Mouse (Mus musculus) heart, postnatal 10 days (tissue): ENCODE measurements around the gene Ppp1r12b. TPM values are rescaled to one million over a fixed set of nuclear protein-coding genes. Genes with fewer than 3 reads are reported as not detected.
"Not testable (repeated sequence)": the region's sequence is repeated elsewhere in the genome, so short reads cannot be mapped to it uniquely, and the experiment has no call there.

ENCODE experiments used
- DNase-seq, 2 experiments: peaks; one replicate each; pipeline ENCODE4 v3.0.0; 2021
- intact Hi-C: fragments of 180-260 bp; cut with DNase I; formaldehyde crosslinking; loops from one replicate; pipeline ENCODE4 v1.15.1; 2025
- total RNA-seq, 2 experiments: library from RNA; stranded (reverse); gene quantifications; 2 replicates each; pipeline ENCODE4 v1.2.3; 2021

The Ppp1r12b gene
- total RNA-seq, 2 experiments from 2014 or later: 130 to 131 TPM

DNA sequence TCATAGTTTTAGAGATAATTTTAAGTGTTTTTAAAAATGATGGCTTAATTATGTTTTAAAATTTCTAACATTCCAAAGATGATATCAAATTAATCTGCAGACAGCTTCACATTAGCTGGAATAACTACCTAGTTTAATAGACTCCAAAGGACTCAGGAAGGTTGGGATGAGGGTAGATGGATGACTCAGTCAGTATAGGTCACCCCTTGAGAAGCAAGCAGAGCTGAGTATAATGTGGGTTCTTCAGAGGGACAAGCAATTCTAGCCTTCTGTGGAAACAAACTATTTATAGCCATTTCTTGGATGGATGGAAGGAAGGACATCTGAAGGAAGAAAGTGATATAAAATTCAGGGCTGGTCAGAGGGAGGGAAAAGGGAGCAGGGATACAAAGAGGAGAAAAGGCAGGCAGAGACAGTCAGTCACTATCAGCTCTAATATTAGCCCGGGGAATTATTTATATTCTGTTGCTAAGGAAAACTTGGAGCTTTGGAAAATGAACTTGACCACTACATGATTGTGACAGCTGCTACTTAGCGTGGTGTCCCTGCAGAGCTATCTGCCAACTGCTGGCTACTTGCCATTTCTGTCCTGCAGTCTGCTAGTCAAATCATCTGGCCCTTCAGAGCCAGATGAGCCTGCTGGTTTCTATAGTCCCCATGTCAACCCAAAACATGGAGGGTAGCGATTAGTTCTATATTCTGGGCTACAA is 97.2 kb downstream of the Ppp1r12b start:
- intact Hi-C loops: loop anchor here (10.0 kb wide), 1 partner anchor 404 kb away; the partner anchor contains the start of gene Klhl12
- peak; percentile 90 for DNase-seq

DNA sequence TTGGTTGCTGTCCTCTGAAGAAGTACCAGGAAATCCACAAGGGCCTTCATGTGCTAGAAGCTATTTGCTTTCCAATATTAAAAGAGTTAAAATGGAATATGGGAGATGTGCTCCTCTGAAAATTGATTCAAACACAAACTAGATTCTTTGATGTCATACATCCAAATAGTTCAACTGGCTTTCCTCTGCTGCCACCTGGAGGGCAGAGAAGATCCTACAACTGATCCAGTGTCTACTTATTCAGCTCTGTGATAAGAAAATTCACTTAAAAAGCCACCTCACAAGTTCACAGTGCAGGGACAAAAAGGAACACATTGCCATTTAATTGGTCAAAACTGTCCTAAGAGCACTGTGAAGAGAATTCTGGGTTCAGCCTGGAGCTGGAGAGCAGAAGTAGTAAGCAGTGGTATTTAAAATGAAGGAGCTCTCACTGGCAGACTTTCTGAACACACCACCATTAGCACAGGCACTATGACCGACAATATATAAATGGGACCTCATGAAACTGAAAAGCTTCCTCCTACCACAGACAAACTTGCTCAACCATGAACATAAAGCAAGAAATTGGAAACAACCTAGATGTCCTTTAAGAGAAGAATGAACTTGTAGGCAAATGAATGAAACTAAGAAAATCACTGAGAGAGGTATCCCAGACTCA is 101.3 kb downstream of the Ppp1r12b start:
- DNase-seq: peak; percentile 81 to 86
- intact Hi-C loops: loop anchor here (1.0 to 10.0 kb wide), 4 partner anchors 109 to 400 kb away; partner anchors contain the start of gene Klhl12

DNA sequence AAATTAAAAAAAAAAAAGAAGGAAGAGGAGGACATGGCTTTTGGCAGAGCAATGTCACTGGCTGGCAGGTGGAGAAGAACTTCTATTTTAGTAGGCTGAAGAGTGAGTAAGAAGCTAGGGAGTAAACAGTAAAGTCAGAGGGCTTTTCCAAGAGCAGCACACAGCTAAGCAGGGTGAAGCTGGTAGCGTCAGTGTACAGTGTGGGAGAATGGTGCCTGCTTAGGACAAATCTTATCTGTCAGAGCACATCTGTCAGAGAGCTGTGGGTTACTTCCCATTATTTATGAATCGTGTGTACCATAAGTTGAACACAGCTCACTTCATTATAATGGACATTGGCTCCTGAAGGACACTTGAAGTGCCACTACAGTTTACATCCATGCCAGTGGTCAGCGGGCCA is 102.9 kb downstream of the Ppp1r12b start:
- intact Hi-C loops: loop anchor here (10.0 kb wide), 1 partner anchor 398 kb away; the partner anchor contains the start of gene Klhl12
- DNase-seq: no peak

DNA sequence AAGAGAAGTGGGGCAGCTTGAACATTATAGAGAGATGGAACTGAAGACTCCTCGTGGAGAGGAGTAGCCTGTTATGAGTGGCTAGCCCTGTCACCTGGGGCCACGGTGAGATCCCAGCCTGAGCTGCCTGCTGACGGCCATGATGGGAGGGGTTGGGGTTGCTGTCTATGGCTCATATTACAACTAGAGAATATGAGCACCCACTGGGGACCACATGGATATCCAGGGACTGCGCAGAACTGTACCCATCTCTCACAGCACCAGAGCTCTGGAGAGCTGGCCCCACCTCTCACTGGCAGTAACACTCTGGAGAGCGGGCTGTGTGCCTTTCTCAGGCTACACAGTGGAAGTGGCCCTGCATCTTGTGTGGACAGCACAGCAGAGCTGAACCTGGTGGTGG is 104.5 kb downstream of the Ppp1r12b start:
- DNase-seq: no peak
- intact Hi-C loops: loop anchor here (10.0 kb wide), 1 partner anchor 396 kb away; the partner anchor contains the start of gene Klhl12

DNA sequence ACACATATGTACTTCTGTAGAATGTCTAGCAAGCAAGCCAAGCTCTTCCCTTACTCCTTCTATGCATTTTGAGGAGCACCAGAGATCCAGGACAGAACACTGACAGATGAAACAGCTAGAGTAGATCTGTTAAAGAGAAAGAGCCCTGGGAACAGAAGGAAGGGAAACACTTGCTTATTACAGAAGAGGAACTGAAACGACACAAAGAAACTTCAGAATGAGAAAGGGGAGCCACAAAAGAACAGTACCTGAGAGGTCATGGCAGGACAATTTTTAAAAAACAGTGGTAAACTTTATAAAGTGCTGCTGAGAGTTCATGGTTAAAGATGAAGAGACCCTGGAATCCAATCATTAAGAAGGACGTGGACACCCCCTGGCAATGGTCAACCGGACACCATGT is 105.4 kb downstream of the Ppp1r12b start:
- no peak for DNase-seq
- intact Hi-C loops: loop anchor here (10.0 kb wide), 1 partner anchor 396 kb away; the partner anchor contains the start of gene Klhl12

DNA sequence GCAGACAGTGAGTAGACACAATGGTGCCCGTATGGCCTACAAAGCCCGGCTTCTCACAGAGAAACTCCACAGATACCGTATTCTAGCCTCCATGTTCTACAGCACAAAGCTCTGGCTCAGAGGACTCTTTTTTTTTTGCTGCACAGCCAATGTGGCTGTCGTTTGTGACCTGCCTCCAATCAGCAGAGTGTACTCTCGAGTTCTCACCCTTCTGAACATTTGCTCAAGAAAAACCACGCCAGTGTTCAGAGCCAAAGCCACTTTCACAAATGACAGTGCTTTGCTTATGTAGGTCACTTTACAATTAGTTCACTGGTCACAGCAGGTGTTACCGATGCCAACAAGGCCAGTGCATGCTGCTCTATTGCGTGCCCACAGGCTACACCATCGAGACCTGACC is 107.9 kb downstream of the Ppp1r12b start:
- intact Hi-C loops: no loop called here
- DNase-seq: no peak

DNA sequence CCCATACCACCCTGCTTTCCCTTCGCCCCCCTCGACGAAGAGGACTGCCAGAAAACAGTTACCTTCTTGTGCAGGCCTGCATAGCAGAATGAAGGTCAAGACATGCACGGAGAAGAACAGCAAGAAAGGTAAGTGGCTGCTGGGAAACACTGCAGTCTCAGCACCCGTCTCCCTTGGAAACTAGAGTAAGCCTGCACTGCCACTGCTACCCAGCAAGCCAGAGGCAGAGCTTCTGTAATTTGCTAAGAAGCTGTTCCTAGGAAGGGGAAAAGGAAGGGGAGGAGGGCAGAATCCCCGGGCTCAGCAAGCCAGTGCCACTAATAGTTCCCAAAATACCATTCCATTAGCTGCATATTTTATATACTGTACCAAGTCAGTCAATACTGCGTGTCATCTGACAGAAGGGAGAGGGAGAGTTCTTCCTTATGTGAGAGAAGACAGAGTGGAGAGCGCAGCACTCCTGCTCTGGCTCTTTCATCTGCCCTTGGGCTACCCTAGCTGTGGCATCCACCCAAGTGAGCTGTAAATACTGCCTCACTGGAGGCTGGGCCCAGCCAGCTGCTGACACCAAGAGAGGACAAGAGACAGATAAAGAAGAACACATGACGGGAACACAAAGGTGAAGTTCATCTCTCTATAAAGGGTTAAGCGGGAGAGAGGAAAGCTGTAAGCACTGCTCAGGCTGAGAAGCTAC is 109.3 kb downstream of the Ppp1r12b start:
- intact Hi-C loops: no loop called here
- DNase-seq: peak; percentile 71 to 82

DNA sequence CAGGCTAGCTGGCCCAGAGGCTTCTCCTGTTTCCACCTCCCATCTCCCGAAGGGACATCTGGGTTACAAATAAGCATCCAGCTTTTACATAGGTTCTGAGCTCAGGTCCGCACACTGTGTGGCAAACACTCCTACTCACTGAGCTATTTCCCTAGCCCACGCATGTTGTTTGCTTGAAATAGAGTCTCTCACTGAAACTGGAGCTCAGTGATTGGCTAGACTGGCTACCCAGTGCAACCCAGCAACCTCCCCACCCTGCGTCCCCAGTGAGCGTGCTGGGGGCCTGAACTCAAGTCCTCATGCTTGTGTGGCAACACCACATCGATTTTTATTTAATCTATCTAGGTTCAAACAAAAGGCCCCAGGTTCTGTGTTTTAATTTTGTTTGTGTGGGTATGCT is 112.4 kb downstream of the Ppp1r12b start:
- intact Hi-C loops: no loop called here
- DNase-seq: no peak

DNA sequence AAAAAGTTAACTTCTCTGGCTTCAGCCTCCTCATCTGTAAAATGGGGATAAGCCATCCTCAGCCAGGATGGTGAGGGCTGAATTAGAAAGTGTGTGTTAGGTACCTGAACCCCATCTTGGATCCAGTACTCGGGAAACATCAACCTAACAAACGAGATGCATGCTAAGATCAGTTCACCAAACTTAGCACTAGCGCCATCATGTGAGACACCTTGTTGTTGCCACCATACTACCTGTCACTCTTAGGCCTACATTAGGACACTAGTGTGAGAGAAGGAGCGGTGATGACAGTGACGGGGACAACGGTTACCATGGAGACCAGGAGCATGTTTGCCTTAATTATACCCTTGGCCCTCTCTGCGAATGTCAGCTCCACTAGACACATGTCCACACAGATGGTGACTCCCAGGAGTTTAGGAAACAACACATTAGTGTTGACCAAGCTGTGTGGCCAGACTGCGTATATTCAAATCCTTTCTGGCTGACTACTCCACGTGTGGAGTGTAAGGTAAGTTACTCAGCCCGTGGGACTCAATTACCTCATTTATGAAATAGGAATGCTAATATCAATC is 118.7 kb downstream of the Ppp1r12b start:
- intact Hi-C loops: no loop called here
- no peak for DNase-seq

DNA sequence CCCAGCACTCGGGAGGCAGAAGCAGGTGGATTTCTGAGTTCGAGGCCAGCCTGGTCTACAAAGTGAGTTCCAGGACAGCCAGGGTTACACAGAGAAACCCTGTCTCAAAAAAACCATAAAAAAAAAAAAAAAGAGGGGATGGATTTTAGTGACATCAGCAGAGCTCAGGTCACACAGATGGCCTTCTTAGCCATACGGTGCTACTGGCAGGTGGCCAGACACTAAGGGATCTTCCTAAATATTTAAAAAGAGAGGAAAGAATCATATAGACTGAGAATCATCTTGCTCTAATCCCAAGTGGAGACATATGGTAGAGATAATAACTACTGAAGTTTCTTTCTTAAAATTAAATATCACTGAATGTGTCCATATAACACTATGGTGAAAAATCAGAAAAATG is 124.9 kb downstream of the Ppp1r12b start:
- DNase-seq: not testable (repeated sequence)
- intact Hi-C loops: loop anchor here (1.0 kb wide), 1 partner anchor 86 kb away; no protein-coding TSS in a partner anchor

DNA sequence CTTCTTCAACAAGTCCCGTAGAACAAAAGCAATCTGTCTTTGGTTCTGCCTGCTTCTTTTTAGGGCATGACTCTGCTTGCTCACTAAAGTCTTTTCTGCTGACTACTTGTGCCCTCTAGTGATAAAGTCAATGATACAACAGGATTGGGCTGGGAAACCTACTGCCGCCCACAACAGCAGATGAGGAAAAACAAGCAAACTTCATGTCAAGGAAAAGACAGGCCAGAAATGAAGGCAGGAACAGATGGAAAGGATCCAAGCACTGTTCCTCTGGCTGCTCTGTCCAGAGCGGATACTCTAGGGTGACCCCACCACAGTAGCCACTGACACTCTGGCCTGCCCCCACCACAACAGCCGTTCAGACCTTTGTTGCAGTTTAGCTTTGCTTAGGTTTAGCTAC is 126.1 kb downstream of the Ppp1r12b start:
- intact Hi-C loops: loop anchor here (1.0 to 5.0 kb wide), 3 partner anchors 84 to 191 kb away; no protein-coding TSS in a partner anchor

DNA sequence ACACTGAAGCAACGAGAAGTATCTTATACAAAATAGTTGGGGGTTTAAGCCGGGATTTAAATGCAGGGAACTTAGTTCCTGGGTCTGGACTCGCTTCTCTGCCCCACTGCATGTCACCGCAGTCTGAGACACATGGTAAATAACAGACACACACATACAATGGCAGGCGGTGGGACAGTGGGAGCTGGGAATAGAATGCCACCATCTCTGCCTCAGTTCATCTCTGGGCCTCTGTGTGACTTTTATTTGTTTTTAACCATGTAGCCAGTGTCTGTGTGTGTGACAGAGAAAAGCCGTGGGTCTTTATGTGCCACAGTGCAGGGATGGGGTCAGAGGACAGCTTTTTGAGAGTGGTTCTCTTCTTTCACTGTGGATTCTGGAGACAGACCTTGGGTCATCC is 130.8 kb downstream of the Ppp1r12b start:
- no peak for DNase-seq
- intact Hi-C loops: loop anchor here (5.0 kb wide), 1 partner anchor 98 kb away; no protein-coding TSS in a partner anchor

More for the DNA sequence above, 126.1 kb downstream of the Ppp1r12b start:
- peak; percentile 42 to 52 for DNase-seq

DNA sequence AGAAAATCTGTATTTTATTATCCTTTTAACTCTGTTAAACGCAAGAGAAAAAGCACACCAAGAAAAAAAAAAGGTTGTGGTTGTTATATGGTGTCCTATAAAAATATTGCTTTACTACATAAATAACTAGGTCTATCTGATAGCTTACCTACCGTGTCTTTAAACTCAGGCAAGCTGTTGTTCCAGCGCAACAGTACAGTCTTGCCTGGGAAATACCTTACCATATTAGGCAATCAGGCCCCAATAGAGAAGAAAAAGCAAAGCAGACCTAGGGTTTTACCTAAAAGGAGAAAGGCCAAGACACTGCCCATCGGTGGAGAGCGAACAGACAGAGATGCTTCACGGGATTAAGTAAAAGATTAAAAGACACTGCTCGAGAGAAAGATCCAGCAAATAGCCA is 131.9 kb downstream of the Ppp1r12b start:
- intact Hi-C loops: no loop called here

DNA sequence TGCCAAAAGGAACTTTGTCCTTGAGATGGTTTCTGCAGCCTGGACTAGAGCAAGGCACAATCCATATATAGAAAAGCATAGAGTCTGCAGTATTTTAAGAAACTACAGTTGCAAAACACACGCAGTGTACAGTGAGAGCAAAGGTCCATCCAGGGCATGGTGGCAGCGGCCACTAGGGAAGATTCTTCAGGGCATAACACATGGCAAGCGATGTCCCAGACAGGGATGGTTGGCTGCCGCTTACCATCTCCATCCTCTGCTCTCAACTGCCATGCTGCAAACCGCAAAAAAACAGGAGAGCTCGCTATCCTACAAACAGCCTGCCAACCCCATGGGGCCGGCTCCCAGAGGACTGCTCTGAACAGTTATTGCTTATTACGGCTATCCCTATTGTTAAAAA is 132.4 kb downstream of the Ppp1r12b start:
- intact Hi-C loops: no loop called here
- peak in 1 of 2 experiments; percentile 43 for DNase-seq

More for the DNA sequence above, 131.9 kb downstream of the Ppp1r12b start:
- no peak for DNase-seq

DNA sequence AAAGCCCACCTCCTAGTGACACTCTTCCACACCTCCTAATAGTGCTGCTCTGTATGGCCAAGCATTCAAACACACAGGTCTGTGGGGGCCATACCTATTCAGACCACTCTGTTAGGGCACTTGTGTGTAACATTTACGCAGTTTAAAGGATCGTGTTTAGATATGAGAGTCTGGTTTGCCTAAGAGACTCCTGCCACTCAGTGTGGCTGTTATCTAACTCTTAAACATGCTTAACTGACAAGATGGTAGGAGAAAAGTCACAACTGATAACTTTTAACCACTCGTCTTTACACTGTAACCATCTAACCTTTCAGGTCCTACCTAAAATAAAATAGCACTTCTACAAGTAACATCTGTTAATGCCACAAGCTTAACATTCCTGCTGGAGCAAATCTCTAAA is 134.9 kb downstream of the Ppp1r12b start:
- intact Hi-C loops: no loop called here
- DNase-seq: no peak

DNA sequence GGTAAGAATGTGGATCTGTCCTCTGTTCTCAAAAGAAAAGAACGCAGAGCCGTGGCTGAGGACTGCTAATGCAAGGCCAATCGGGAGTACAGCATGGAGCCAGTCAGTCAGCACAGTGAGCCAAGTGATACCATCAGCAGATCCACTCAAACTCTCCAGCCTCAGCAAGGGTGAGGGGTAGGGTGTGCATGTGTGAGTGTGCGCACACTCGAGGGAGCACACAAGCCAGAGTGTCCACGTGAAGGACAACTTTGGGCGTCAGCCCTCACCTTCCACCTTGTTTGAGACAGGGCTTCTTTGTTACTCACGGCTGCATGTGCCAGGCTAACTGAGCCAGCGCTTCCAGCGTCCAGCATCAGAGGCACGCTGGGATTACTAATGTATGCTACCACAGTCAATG is 136.5 kb downstream of the Ppp1r12b start:
- no peak for DNase-seq
- intact Hi-C loops: no loop called here

DNA sequence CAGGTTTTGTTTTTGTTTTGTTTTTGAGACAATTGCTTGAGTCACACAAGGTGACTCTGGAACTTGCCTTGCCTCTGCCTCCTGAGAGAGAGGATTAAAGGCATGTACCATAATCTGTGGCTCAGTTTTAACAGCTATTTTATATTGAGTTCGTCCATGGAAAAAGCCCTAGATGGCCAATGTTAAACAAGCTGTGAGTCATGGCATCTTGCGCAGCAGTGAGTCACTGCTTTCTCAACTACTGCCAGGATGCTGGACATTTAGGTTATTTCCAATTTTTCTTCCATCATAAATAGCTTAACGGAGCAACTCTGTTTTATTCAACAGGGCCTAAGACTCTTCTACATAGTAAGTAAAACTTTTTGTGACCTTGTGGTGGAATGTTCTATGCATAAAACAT is 137.0 kb downstream of the Ppp1r12b start:
- no peak for DNase-seq
- intact Hi-C loops: no loop called here

DNA sequence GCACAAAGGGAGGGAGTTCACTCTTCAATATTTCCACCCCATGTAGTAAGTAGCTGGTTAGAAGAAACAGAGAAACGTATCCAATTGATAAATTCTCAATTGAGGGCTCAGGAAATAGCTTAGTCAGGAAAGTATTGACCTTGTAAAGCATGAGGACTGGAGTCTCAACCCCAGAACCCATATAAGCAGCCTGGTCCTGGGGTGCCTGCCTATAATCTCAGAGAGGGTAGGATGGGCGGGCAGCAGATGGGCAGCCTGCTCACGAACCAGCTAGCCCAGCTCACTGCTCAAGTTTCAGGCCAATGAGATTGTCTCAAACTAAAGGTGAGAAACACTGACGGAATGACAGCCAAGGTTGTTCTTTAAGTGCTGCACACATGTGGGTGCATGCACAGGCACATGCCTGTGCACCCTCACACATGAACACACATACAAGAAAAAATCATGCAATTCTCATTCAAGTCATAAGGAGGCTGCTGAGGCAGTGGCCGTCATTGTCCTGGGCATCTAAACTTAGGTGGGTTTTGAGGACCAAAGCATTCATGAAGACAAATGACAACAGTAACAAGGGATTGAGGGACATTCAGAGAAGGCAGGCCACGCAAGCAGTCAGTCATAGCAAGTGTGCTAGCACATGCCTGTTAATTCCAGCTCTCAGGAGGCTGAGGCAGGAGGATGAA is 137.7 kb downstream of the Ppp1r12b start:
- no peak for DNase-seq
- intact Hi-C loops: no loop called here

DNA sequence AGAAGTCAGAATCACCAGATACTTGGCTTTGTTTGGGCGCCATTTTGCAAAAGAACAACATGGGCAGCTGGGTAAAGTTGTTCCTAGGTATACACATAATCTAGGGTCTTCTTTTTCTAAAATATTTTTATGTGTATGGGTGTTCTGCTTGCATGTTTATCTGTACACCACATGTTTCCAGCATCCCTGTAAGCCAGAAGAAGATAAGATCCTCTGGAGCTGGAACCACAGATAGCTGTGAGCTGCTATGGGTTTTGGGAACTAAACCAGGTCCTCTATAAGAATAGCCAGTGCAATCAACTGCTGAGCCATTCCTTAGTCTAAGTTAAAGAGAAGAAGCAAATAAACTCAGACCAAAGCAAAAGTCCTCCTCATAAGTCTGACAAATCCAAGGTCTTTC is 138.6 kb downstream of the Ppp1r12b start:
- DNase-seq: no peak
- intact Hi-C loops: no loop called here

DNA sequence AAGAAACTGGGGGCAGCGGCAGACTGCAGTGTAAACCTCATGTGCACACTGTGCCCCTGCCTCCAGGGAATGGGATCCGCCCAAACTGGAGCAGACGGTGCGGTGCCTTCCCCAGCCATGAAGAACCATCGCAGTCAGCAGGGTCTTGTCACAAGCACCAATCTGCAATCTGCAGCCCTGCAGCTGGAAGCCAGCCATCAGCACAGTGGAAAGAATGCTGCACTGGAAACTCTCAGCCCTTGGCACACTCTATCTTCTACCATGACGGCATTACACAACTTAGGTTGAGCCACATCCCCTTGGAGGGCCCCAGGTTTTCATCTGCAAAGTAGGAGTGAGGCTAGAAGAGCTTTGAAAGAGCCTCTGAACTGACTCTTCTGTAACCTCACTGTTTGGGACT is 139.1 kb downstream of the Ppp1r12b start:
- DNase-seq: peak; percentile 78 to 83
- intact Hi-C loops: no loop called here
